In genomic region chr14:62331866-62332619, GRCm38 (mm10) we compare ENCODE assay signal across 7 mouse cellular contexts. TPM values are rescaled to one million over a fixed set of nuclear protein-coding genes. Genes with fewer than 3 reads are reported as not detected.
DNase-seq lines count a peak whose midpoint lies in the region; ATAC-seq lines count a peak whose summit lies in the region.

No protein-coding gene starts in this region.

- H3K4me2 ChIP-seq in intestine, embryonic 16.5 days (ENCODE audit: low read depth, low read length): peak overlapping the region; percentile 86
- H3K4me2 ChIP-seq in midbrain, embryonic 11.5 days: peak overlapping the region; percentile 76

- intact Hi-C loops in gastrocnemius, postnatal 36 days (cut with DNase I): no loop called here
- intact Hi-C loops in left cerebral cortex, postnatal 36 days (cut with DNase I): loop anchor here (2.0 to 10.0 kb wide), 2 partner anchors 125 to 757 kb away; partner anchors contain the start of gene Gucy1b2

- H3K27ac ChIP-seq in intestine, embryonic 16.5 days (ENCODE audit: low read length): peak overlapping the region; percentile 84
- H3K27ac ChIP-seq in midbrain, embryonic 11.5 days (ENCODE audit: low read depth, low read length): peak overlapping the region; percentile 67

- H3K9ac ChIP-seq in intestine, embryonic 16.5 days (ENCODE audit: low read depth, low read length): peak overlapping the region; percentile 86
- peak overlapping the region; percentile 85 for H3K9ac ChIP-seq in midbrain, embryonic 11.5 days (ENCODE audit: low read length)

- WGBS in intestine, embryonic 16.5 days: under 1% methylated on average over 62 of the region's 62 CpGs
- WGBS in midbrain, embryonic 11.5 days: under 1% methylated on average over 62 of the region's 62 CpGs

- no peaks in the 10 kb centered on the region for H3K27me3 ChIP-seq in intestine, embryonic 16.5 days (replicated peaks; ENCODE audit: control insufficient read depth, insufficient read depth, low read length)
- H3K27me3 ChIP-seq in midbrain, embryonic 11.5 days (ENCODE audit: control insufficient read depth, insufficient read depth, low read length): no peaks in the 10 kb centered on the region

- H3K4me1 ChIP-seq in intestine, embryonic 16.5 days (ENCODE audit: control insufficient read depth, insufficient read depth, low read length): peaks cover 7% of the 10 kb centered on the region
- H3K4me1 ChIP-seq in midbrain, embryonic 11.5 days (ENCODE audit: control insufficient read depth, insufficient read depth, low read length): peaks cover 19% of the 10 kb centered on the region

- H3K9me3 ChIP-seq in intestine, embryonic 16.5 days (ENCODE audit: control insufficient read depth, low read length): no peaks in the 10 kb centered on the region
- H3K9me3 ChIP-seq in midbrain, embryonic 11.5 days (ENCODE audit: control insufficient read depth, low read length): no peaks in the 10 kb centered on the region

- peak; percentile 82 to 86 for DNase-seq in adrenal gland, adult 18-20 months (ENCODE audit: low spot score in 2 of 2)
- peak; percentile 94 for DNase-seq in embryo, embryonic 11 days
- DNase-seq in gastrocnemius, postnatal 36 days: peak; percentile 76 to 81
- peak; percentile 86 to 88 for DNase-seq in left cerebral cortex, postnatal 36 days (ENCODE audit: low spot score in 2 of 2)
- DNase-seq in midbrain, embryonic 11.5 days (ENCODE audit: low spot score, missing footprints): peak; percentile 98
- DNase-seq in skeletal muscle tissue, adult 2 months (ENCODE audit: low read depth, low spot score): peak; percentile 74

- H3K4me3 ChIP-seq in intestine, embryonic 16.5 days (ENCODE audit: low read length): peak overlapping the region; percentile 80
- H3K4me3 ChIP-seq in midbrain, embryonic 11.5 days (ENCODE audit: low read depth, low read length): peak overlapping the region; percentile 62

- peak; percentile 93 for ATAC-seq in intestine, embryonic 16.5 days
- ATAC-seq in midbrain, embryonic 11.5 days (ENCODE audit: low FRiP score): peak; percentile 90

- H3K36me3 ChIP-seq in intestine, embryonic 16.5 days (ENCODE audit: control insufficient read depth, insufficient read depth, low read length): no peaks in the 10 kb centered on the region
- H3K36me3 ChIP-seq in midbrain, embryonic 11.5 days (ENCODE audit: control insufficient read depth, insufficient read depth, low read length): no peaks in the 10 kb centered on the region

RNA-seq across cellular contexts. Expression of gene Dleu7, which starts 39.2 kb away (rescaled TPM):
- not detected for total RNA-seq in adrenal gland, adult 18-20 months (2021)
- not detected for total RNA-seq in gastrocnemius, postnatal 36 days (2021)
- 0.57 and 0.77 TPM in 2 replicates for polyA plus RNA-seq in intestine, embryonic 16.5 days (2015; fragmentation: Nextera tagmentation; extraction: Ambion mirVana)
- total RNA-seq in left cerebral cortex, postnatal 36 days (2021): 1 to 10 TPM; 5.9 to 9.8 TPM
- 3.7 and 5.1 TPM in 2 replicates for polyA plus RNA-seq in midbrain, embryonic 11.5 days (2014; fragmentation: Nextera tagmentation; extraction: Ambion mirVana)

RNA-seq across cellular contexts. Expression of gene Rnaseh2b, which starts 39.7 kb away (rescaled TPM):
- total RNA-seq in adrenal gland, adult 18-20 months (2021): 10 to 100 TPM in 1 of 2 experiments, 1 to 10 TPM in 1; 9.3 to 15.4 TPM
- 1 to 10 TPM; 4.5 to 5.3 TPM for total RNA-seq in gastrocnemius, postnatal 36 days (2021)
- polyA plus RNA-seq in intestine, embryonic 16.5 days (2015; fragmentation: Nextera tagmentation; extraction: Ambion mirVana): 54.8 and 54.9 TPM in 2 replicates
- total RNA-seq in left cerebral cortex, postnatal 36 days (2021): 10 to 100 TPM; 12.3 TPM
- 78.1 and 89.3 TPM in 2 replicates for polyA plus RNA-seq in midbrain, embryonic 11.5 days (2014; fragmentation: Nextera tagmentation; extraction: Ambion mirVana)

Comparison
In these comparisons a context has a peak if more than half of its experiments do, and no peak if none do; other contexts are left out.
1. Peak in every context shown above with its lines: DNase-seq, ATAC-seq, H3K4me3 ChIP-seq and H3K27ac ChIP-seq.
2. RNA of gene Dleu7, which starts 39.2 kb away (total RNA-seq): 5.9 to 9.8 TPM in left cerebral cortex, postnatal 36 days; not detected in gastrocnemius, postnatal 36 days and not detected in adrenal gland, adult 18-20 months; every median in the first group is over 4 times any median in the second.